Mouse (Mus musculus) cortical plate, adult 2 months (tissue): ENCODE results near the gene 9430038I01Rik.

ENCODE experiments used
- CTCF ChIP-seq: fragments of 200-500 bp; IDR thresholded peaks from 2 replicates; pipeline ENCODE4 v1.5.1; 2011; ENCODE audit warnings: mild to moderate bottlenecking, control low read depth, low read length; ENCODE audit not compliant: insufficient read depth; ENCODE audit errors: extremely low read depth
- POLR2A ChIP-seq: fragments of 200-500 bp; IDR thresholded peaks from 2 replicates; pipeline ENCODE4 v1.6.1; 2011; ENCODE audit warnings: mild to moderate bottlenecking, low read length, control low read depth; ENCODE audit not compliant: insufficient read depth; ENCODE audit errors: extremely low read depth

DNA sequence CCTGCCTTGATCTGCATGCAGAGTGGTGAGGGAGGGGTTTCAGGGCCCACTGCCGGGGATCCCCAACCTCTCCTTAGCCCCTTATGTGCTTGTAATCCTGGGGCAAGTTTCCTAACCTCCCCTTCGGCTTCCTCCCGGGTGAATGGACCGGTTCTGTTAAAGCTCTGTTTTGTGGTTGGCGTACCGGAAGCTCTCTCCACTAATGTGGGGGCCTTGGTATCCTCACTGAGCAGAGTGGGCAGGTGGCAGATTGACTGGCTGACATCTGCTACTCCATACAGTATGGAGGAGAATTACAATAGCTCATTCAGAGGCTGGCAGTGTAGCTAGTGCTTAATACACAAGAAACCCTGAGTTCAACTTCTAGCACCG is 27.6 kb upstream of the 9430038I01Rik start:
- TF ChIP-seq POLR2A (no peak), CTCF (no peak)
